Mouse (Mus musculus) cortical plate, adult 2 months (tissue): ENCODE measurements at regions not wholly inside any gene's neighbourhood (a gene's known extent, or its start where the extent isn't known, plus 50 kb on each side); places are given as distances from the start of the nearest gene placed in this dataset.
"Not testable (repeated sequence)": the region's sequence is repeated elsewhere in the genome, so short reads cannot be mapped to it uniquely, and the experiment has no call there.

ENCODE experiments used
- H3K27ac ChIP-seq: fragments of 200-500 bp; 2 replicates; pipeline ENCODE4 v1.5.1; 2012; ENCODE audit warnings: low read length, control low read depth, inconsistent platforms; ENCODE audit not compliant: insufficient read depth
- H3K4me1 ChIP-seq: fragments of 200-500 bp; 2 replicates; pipeline ENCODE4 v1.6.1; 2011; ENCODE audit warnings: low read length; ENCODE audit not compliant: control insufficient read depth, insufficient read depth
- H3K4me3 ChIP-seq: fragments of 200-500 bp; 2 replicates; pipeline ENCODE4 v1.5.1; 2011; ENCODE audit warnings: mild to moderate bottlenecking, low read length, control low read depth; ENCODE audit not compliant: insufficient read depth
- CTCF ChIP-seq: fragments of 200-500 bp; IDR thresholded peaks from 2 replicates; pipeline ENCODE4 v1.5.1; 2011; ENCODE audit warnings: mild to moderate bottlenecking, control low read depth, low read length; ENCODE audit not compliant: insufficient read depth; ENCODE audit errors: extremely low read depth
- POLR2A ChIP-seq: fragments of 200-500 bp; IDR thresholded peaks from 2 replicates; pipeline ENCODE4 v1.6.1; 2011; ENCODE audit warnings: mild to moderate bottlenecking, low read length, control low read depth; ENCODE audit not compliant: insufficient read depth; ENCODE audit errors: extremely low read depth

- Histone ChIP-seq H3K4me1 (no peaks in the 10 kb centered on the region), H3K4me3 (no peak overlapping the region), H3K27ac (no peak overlapping the region)
- TF ChIP-seq CTCF, result peak; percentile 62
- TF ChIP-seq POLR2A, result no peak
These were observed 201.4 kb upstream of the Castor2 start for GRCm38 (mm10) chr5:133898025-133898598.

GRCm38 (mm10) chr5:133890728-133891127 is 208.8 kb upstream of the Castor2 start:
- TF ChIP-seq POLR2A (no peak), CTCF (no peak)
- H3K4me1 ChIP-seq, result no peaks in the 10 kb centered on the region
- no peak overlapping the region for H3K4me3 ChIP-seq
- H3K27ac ChIP-seq, result no peak overlapping the region

GRCm38 (mm10) chr5:133889841-133890240 is 209.7 kb upstream of the Castor2 start:
- TF ChIP-seq CTCF (no peak), POLR2A (no peak)
- H3K4me1 ChIP-seq, result no peaks in the 10 kb centered on the region
- H3K27ac ChIP-seq, result no peak overlapping the region
- H3K4me3 ChIP-seq, result no peak overlapping the region

GRCm38 (mm10) chr5:133885507-133885906 is 214.0 kb upstream of the Castor2 start:
- TF ChIP-seq CTCF (no peak), POLR2A (no peak)
- no peak overlapping the region for H3K4me3 ChIP-seq
- no peak overlapping the region for H3K27ac ChIP-seq
- H3K4me1 ChIP-seq, result no peaks in the 10 kb centered on the region

- Histone ChIP-seq H3K4me3 (no peak overlapping the region), H3K4me1 (no peaks in the 10 kb centered on the region), H3K27ac (no peak overlapping the region)
- TF ChIP-seq POLR2A, result no peak
- no peak for TF ChIP-seq CTCF
These were observed 214.5 kb upstream of the Castor2 start for GRCm38 (mm10) chr5:133885016-133885415.

GRCm38 (mm10) chr5:133884593-133884992 is 214.9 kb upstream of the Castor2 start:
- no peak overlapping the region for H3K27ac ChIP-seq
- no peak for TF ChIP-seq POLR2A
- no peak for TF ChIP-seq CTCF
- H3K4me3 ChIP-seq, result no peak overlapping the region
- no peaks in the 10 kb centered on the region for H3K4me1 ChIP-seq

GRCm38 (mm10) chr5:133844483-133844882 is 255.0 kb upstream of the Castor2 start:
- TF ChIP-seq CTCF (no peak), POLR2A (no peak)
- Histone ChIP-seq H3K4me1 (no peaks in the 10 kb centered on the region), H3K4me3 (no peak overlapping the region), H3K27ac (no peak overlapping the region)

- not testable (repeated sequence) for H3K4me3 ChIP-seq, H3K4me1 ChIP-seq, H3K27ac ChIP-seq
These were observed 257.3 kb upstream of the Castor2 start for GRCm38 (mm10) chr5:133842059-133842706.

- Histone ChIP-seq H3K4me1 (no peaks in the 10 kb centered on the region), H3K27ac (no peak overlapping the region), H3K4me3 (no peak overlapping the region)
- TF ChIP-seq POLR2A, result no peak
- no peak for TF ChIP-seq CTCF
These were observed 261.2 kb upstream of the Castor2 start for GRCm38 (mm10) chr5:133838286-133838685.

- no peak overlapping the region for H3K4me3 ChIP-seq
- H3K4me1 ChIP-seq, result no peaks in the 10 kb centered on the region
- H3K27ac ChIP-seq, result no peak overlapping the region
- TF ChIP-seq CTCF, result no peak
- no peak for TF ChIP-seq POLR2A
These were observed 266.3 kb upstream of the Castor2 start for GRCm38 (mm10) chr5:133833217-133833616.
